Mouse (Mus musculus) midbrain, postnatal 0 days (tissue): ENCODE measurements at regions not wholly inside any gene's neighbourhood (a gene's known extent, or its start where the extent isn't known, plus 50 kb on each side); places are given as distances from the start of the nearest gene placed in this dataset.
A peak's percentile ranks its signal among the peaks of the same experiment; 100 is the strongest.

Experiments
- ATAC-seq: fragments of 200-750 bp; cut with Nextera tagmentation; 2 replicates; pipeline ENCODE4 v1.8.0; 2017; ENCODE audit warnings: moderate number of reproducible peaks, mild to moderate bottlenecking, moderate TSS enrichment, moderate library complexity; ENCODE audit not compliant: low FRiP score
- DNase-seq: peaks from one replicate; pipeline ENCODE4 v3.0.0-alpha.2; 2015; ENCODE audit warnings: low spot score
- H3K27ac ChIP-seq: fragments of 300-500 bp; sonication (generic); 2 replicates; pipeline ENCODE4 v1.5.1; 2014; ENCODE audit warnings: low read depth, mild to moderate bottlenecking, low read length, mixed read lengths
- H3K27me3 ChIP-seq: fragments of 300-500 bp; sonication (generic); 2 replicates; pipeline ENCODE4 v1.6.1; 2014; ENCODE audit warnings: low read length, control low read depth, mixed read lengths; ENCODE audit not compliant: insufficient read depth
- H3K36me3 ChIP-seq: fragments of 300-500 bp; sonication (generic); 2 replicates; pipeline ENCODE4 v1.6.1; 2014; ENCODE audit warnings: low read length, control low read depth, mixed read lengths; ENCODE audit not compliant: insufficient read depth
- H3K4me1 ChIP-seq: fragments of 300-500 bp; sonication (generic); 2 replicates; pipeline ENCODE4 v1.6.1; 2014; ENCODE audit warnings: mild to moderate bottlenecking, control low read depth, antibody characterized with exemption, low read length, mixed read lengths; ENCODE audit not compliant: insufficient read depth
- H3K4me2 ChIP-seq: fragments of 300-500 bp; sonication (generic); 2 replicates; pipeline ENCODE4 v1.6.1; 2014; ENCODE audit warnings: low read depth, mild to moderate bottlenecking, low read length, mixed read lengths; ENCODE audit not compliant: poor library complexity, severe bottlenecking
- H3K4me3 ChIP-seq: fragments of 300-500 bp; sonication (generic); 2 replicates; pipeline ENCODE4 v1.5.1; 2014; ENCODE audit warnings: low read depth, mild to moderate bottlenecking, low read length, moderate library complexity
- H3K9ac ChIP-seq: fragments of 300-500 bp; sonication (generic); replicated peaks from 2 replicates; pipeline ENCODE4 v1.6.1; 2014; ENCODE audit warnings: mild to moderate bottlenecking, low read length, moderate library complexity, mixed read lengths; ENCODE audit not compliant: poor library complexity, severe bottlenecking
- H3K9me3 ChIP-seq: fragments of 300-500 bp; sonication (generic); 2 replicates; pipeline ENCODE4 v1.6.1; 2016; ENCODE audit warnings: low read length, control low read depth
- CTCF ChIP-seq: IDR thresholded peaks from 2 replicates; pipeline ENCODE4 v1.5.1; 2016; ENCODE audit warnings: antibody characterized with exemption, mild to moderate bottlenecking
- WGBS: fragments of 180-500 bp; shearing (Covaris S2); extraction: QIAGEN DNeasy Blood & Tissue Kit; methylation state at CpG from one replicate; pipeline ENCODE4 v1.1.7; 2014; 5-methylcytosine and 5-hydroxymethylcytosine counted together

DNA sequence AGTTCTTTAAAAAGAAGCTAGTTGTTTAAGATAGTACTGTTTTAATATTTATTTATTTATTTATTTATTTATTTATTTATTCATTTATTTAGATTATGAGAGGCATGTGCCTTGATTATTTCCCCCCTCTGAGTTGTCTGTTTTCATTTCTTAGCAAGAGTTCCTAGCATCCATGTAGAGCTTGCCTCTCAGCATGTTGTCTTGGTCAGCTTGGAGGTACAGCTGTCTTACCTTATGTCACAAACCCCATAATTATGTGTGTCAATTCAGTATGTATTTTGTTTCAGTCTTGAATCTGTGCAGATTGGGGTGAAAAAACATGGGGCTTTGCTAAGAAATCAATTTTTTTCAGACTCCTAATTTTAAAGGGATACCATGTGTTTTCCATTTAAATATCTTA lies 1116.3 kb downstream of the Basp1 start:
- TF ChIP-seq CTCF: no peak
- Histone ChIP-seq H3K9ac (no peak overlapping the region), H3K4me2 (no peak overlapping the region), H3K4me3 (no peak overlapping the region), H3K36me3 (no peaks in the 10 kb centered on the region), H3K4me1 (no peaks in the 10 kb centered on the region), H3K27ac (no peak overlapping the region), H3K9me3 (no peaks in the 10 kb centered on the region), H3K27me3 (no peaks in the 10 kb centered on the region)
- DNase-seq (no peak), ATAC-seq (no peak)

DNA sequence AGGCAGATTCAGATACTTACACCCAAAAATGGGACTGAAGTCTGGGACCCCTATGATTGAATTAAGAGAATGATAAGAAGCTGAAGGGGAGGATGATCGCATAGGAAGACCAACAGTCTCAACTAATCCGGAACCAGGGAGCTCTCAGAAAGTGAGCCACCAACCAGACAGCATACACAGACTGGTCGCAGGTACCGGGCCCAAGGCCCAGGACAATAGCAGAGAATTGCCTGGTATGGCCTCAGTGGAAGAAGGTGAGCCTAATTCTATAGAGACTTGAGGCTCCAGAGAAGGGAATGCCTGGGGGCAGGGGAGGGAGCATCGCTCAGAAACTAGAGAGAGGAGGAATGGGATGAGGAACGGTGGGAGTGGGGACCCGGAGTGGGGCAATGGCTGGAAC lies 1116.8 kb downstream of the Basp1 start:
- ATAC-seq (no peak), DNase-seq (no peak)
- H3K27me3 ChIP-seq: no peaks in the 10 kb centered on the region
- H3K9me3 ChIP-seq: no peaks in the 10 kb centered on the region
- no peaks in the 10 kb centered on the region for H3K36me3 ChIP-seq
- no peak overlapping the region for H3K27ac ChIP-seq
- H3K4me1 ChIP-seq: no peaks in the 10 kb centered on the region
- no peak overlapping the region for H3K4me2 ChIP-seq
- TF ChIP-seq CTCF: no peak
- WGBS: 97% methylated on average over 7 of the region's 7 CpGs
- no peak overlapping the region for H3K9ac ChIP-seq
- H3K4me3 ChIP-seq: no peak overlapping the region

DNA sequence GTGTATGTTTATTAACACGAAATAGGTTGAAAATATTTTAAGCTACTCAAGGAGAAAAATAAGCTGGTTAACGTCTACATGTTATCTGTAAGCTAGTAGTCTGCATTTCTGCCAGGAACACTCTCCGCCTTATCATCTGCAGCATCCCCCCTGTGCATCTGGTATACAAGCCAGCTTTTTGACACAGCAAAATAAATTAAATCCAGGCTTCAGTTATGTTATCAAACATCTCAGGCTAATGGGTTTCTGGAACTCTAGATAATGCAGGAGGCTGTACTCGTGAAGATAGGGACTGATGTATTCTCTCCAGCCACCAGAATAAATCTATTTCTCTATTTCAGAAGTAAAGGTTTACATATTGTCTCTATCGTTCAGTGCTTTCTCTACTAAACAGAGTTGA lies 1138.5 kb downstream of the Basp1 start:
- Histone ChIP-seq H3K4me1 (no peaks in the 10 kb centered on the region), H3K27ac (no peak overlapping the region), H3K27me3 (no peaks in the 10 kb centered on the region), H3K36me3 (no peaks in the 10 kb centered on the region), H3K9ac (no peak overlapping the region), H3K9me3 (no peaks in the 10 kb centered on the region), H3K4me2 (no peak overlapping the region), H3K4me3 (no peak overlapping the region)
- WGBS: 65% methylated on average over 5 of the region's 5 CpGs
- DNase-seq: peak; percentile 3
- no peak for TF ChIP-seq CTCF
- no peak for ATAC-seq

DNA sequence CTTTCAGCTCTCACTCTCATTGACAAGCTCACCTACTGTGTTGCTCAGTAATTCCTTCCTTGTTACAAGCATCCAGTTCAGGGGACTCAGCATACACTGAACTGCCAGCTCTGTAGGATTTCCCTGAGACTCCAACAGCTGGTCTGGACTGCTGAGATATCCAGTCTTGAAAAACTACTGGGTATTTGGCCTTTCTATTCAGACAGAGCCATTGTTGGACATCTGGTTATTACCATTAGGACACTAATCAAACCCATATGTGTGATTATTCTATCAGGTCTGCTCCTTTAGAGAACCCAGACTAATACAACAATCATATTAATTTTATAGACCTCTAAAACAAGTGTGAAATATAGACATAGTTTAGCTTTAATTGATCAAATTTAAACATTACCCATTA lies 1146.2 kb downstream of the Basp1 start:
- Histone ChIP-seq H3K36me3 (no peaks in the 10 kb centered on the region), H3K4me1 (no peaks in the 10 kb centered on the region), H3K4me3 (no peak overlapping the region), H3K27me3 (no peaks in the 10 kb centered on the region), H3K9me3 (no peaks in the 10 kb centered on the region), H3K27ac (no peak overlapping the region), H3K4me2 (no peak overlapping the region), H3K9ac (no peak overlapping the region)
- ATAC-seq (no peak), DNase-seq (no peak)
- TF ChIP-seq CTCF: no peak
